Mouse (Mus musculus) T-helper 2 cell (primary cell): ENCODE data around the gene Tyw3.

Experiments
- in situ Hi-C: fragments of 300-600 bp; cut with MboI, MseI; formaldehyde crosslinking; loops from one replicate; pipeline ENCODE4 v1.15.1; 2025; ENCODE audit warnings: high pct_unique_total_duplicates

The Tyw3 gene

GRCm38 (mm10) chr3:154570029-154570575, 26.8 kb downstream of the Tyw3 start:
- in situ Hi-C loops = loop anchor here (5.0 to 10.0 kb wide), 2 partner anchors 235 to 298 kb away; partner anchors contain the start of gene Lhx8

GRCm38 (mm10) chr3:154565437-154565836, 31.5 kb downstream of the Tyw3 start:
- in situ Hi-C loops = no loop called here

- in situ Hi-C loops = no loop called here
Measured at GRCm38 (mm10) chr3:154562192-154562591, 34.7 kb downstream of the Tyw3 start.

GRCm38 (mm10) chr3:154551035-154551411, 45.9 kb downstream of the Tyw3 start:
- in situ Hi-C loops = no loop called here

GRCm38 (mm10) chr3:154550326-154551034, 46.4 kb downstream of the Tyw3 start:
- in situ Hi-C loops = no loop called here

GRCm38 (mm10) chr3:154548868-154549301, 48.0 kb downstream of the Tyw3 start:
- in situ Hi-C loops = no loop called here

GRCm38 (mm10) chr3:154547549-154548426, 49.1 kb downstream of the Tyw3 start:
- in situ Hi-C loops = no loop called here

GRCm38 (mm10) chr3:154546234-154546633, 50.7 kb downstream of the Tyw3 start:
- in situ Hi-C loops = no loop called here

GRCm38 (mm10) chr3:154540086-154540911, 56.6 kb downstream of the Tyw3 start:
- in situ Hi-C loops = no loop called here

GRCm38 (mm10) chr3:154536134-154536533, 60.8 kb downstream of the Tyw3 start:
- in situ Hi-C loops = no loop called here

GRCm38 (mm10) chr3:154533246-154533645, 63.7 kb downstream of the Tyw3 start:
- in situ Hi-C loops = loop anchor here (5.0 kb wide), 1 partner anchor 176 kb away; no protein-coding TSS in a partner anchor

GRCm38 (mm10) chr3:154528973-154529372, 67.9 kb downstream of the Tyw3 start:
- in situ Hi-C loops = no loop called here

- in situ Hi-C loops = no loop called here
Measured at GRCm38 (mm10) chr3:154526610-154527009, 70.3 kb downstream of the Tyw3 start.
